Mouse (Mus musculus) lung, adult 2 months (tissue): ENCODE results near the gene Dcps.

Experiments
- CTCF ChIP-seq: fragments of 200-500 bp; IDR thresholded peaks from 2 replicates; pipeline ENCODE4 v1.5.1; 2011; ENCODE audit warnings: mild to moderate bottlenecking, low read length, control low read depth; ENCODE audit not compliant: insufficient read depth
- POLR2A ChIP-seq: fragments of 200-500 bp; IDR thresholded peaks from 2 replicates; pipeline ENCODE4 v1.6.1; 2011; ENCODE audit warnings: low read depth, mild to moderate bottlenecking, control low read depth, low read length, borderline replicate concordance; ENCODE audit errors: extremely low read depth

DNA sequence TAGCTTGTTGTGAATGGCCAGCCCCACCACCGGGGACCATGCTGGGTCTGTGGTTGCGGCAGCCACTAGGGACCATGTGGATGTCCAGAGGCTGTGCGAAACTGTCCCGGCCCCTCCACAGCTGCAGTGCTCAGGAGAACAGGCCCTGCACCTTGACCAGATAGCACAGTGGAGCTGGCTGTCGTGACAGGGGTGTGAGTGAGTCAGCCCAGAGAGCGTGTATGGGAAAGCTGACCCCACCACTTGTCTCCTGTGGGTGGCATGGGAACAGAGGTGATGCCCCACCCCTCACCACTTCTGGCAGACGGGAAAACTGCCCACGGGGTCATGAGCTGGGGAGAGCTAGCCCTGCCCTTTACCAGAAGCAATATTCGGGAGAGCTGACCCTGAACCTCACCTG is 30.7 kb downstream of the Dcps start:
- TF ChIP-seq CTCF (no peak), POLR2A (no peak)
